Mouse (Mus musculus) mesoderm, embryonic 11.5 days (tissue): ENCODE data around the gene Pacrg.

Experiments used
- DNase-seq: peaks from one replicate; pipeline ENCODE4 v3.0.0-alpha.2; 2012; ENCODE audit warnings: low read depth, low spot score

Pacrg gene

GRCm38 (mm10) chr17:10744709-10745461 lies 95.2 kb downstream of the Pacrg start:
- DNase-seq: peak; percentile 78

- no peak for DNase-seq
These were observed 100.0 kb downstream of the Pacrg start for GRCm38 (mm10) chr17:10740083-10740482.

GRCm38 (mm10) chr17:10737966-10738365 lies 102.1 kb downstream of the Pacrg start:
- DNase-seq: no peak

- no peak for DNase-seq
These were observed 105.4 kb downstream of the Pacrg start for GRCm38 (mm10) chr17:10734733-10735132.

- no peak for DNase-seq
These were observed 107.6 kb downstream of the Pacrg start for GRCm38 (mm10) chr17:10732303-10733048.

GRCm38 (mm10) chr17:10724853-10725252 lies 115.3 kb downstream of the Pacrg start:
- no peak for DNase-seq

GRCm38 (mm10) chr17:10721562-10721961 lies 118.5 kb downstream of the Pacrg start:
- DNase-seq: no peak

- DNase-seq: no peak
These were observed 123.0 kb downstream of the Pacrg start for GRCm38 (mm10) chr17:10717148-10717547.

- peak; percentile 22 for DNase-seq
These were observed 137.3 kb downstream of the Pacrg start for GRCm38 (mm10) chr17:10702781-10703180.

- no peak for DNase-seq
These were observed 142.1 kb downstream of the Pacrg start for GRCm38 (mm10) chr17:10698041-10698440.

GRCm38 (mm10) chr17:10695421-10695820 lies 144.7 kb downstream of the Pacrg start:
- no peak for DNase-seq

GRCm38 (mm10) chr17:10677098-10677497 lies 163.0 kb downstream of the Pacrg start:
- DNase-seq: no peak

GRCm38 (mm10) chr17:10675536-10675935 lies 164.6 kb downstream of the Pacrg start:
- no peak for DNase-seq

GRCm38 (mm10) chr17:10675048-10675447 lies 165.1 kb downstream of the Pacrg start:
- no peak for DNase-seq

GRCm38 (mm10) chr17:10661294-10661693 lies 178.8 kb downstream of the Pacrg start:
- DNase-seq: no peak

GRCm38 (mm10) chr17:10643604-10644003 lies 196.5 kb downstream of the Pacrg start:
- no peak for DNase-seq

- DNase-seq: no peak
These were observed 200.3 kb downstream of the Pacrg start for GRCm38 (mm10) chr17:10639816-10640215.

- no peak for DNase-seq
These were observed 204.1 kb downstream of the Pacrg start for GRCm38 (mm10) chr17:10635955-10636470.

GRCm38 (mm10) chr17:10635470-10635869 lies 204.6 kb downstream of the Pacrg start:
- DNase-seq: no peak

GRCm38 (mm10) chr17:10635046-10635445 lies 205.1 kb downstream of the Pacrg start:
- no peak for DNase-seq

- DNase-seq: no peak
These were observed 206.3 kb downstream of the Pacrg start for GRCm38 (mm10) chr17:10633769-10634168.

- DNase-seq: no peak
These were observed 211.9 kb downstream of the Pacrg start for GRCm38 (mm10) chr17:10628240-10628639.

- DNase-seq: no peak
These were observed 212.6 kb downstream of the Pacrg start for GRCm38 (mm10) chr17:10627476-10627875.
